Mouse (Mus musculus) spleen, postnatal 10 days (tissue): ENCODE data around the gene Coq10b.

Experiments used
- DNase-seq, 2 experiments: peaks; one replicate each; pipeline ENCODE4 v3.0.0; 2021 to 2022; ENCODE audit warnings: low spot score in 2 of 2

The Coq10b gene

GRCm38 (mm10) chr1:55106919-55107585 is 54.5 kb downstream of the Coq10b start:
- no peak for DNase-seq

- DNase-seq, result no peak
Observed at GRCm38 (mm10) chr1:55107644-55108043, 55.1 kb downstream of the Coq10b start.

DNA sequence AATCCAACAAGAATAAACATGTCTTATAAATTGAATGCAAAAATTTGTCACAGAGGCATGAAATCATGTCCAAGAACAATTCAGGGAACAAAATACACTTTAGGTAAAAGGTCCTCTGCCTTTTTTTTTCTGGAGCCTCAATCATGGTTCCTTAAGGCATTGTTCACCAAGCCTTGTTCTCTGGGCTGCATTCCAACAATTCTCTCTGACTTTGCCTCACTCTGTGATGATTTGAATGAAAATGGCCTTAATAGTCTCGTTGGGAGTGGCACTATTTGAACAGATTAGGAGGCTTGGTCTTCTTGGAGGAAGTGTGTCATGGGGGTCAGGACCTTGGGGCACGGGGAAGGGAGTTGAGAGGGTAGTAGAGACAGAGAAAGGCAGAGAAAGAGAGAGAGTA is 55.9 kb downstream of the Coq10b start:
- no peak for DNase-seq

DNA sequence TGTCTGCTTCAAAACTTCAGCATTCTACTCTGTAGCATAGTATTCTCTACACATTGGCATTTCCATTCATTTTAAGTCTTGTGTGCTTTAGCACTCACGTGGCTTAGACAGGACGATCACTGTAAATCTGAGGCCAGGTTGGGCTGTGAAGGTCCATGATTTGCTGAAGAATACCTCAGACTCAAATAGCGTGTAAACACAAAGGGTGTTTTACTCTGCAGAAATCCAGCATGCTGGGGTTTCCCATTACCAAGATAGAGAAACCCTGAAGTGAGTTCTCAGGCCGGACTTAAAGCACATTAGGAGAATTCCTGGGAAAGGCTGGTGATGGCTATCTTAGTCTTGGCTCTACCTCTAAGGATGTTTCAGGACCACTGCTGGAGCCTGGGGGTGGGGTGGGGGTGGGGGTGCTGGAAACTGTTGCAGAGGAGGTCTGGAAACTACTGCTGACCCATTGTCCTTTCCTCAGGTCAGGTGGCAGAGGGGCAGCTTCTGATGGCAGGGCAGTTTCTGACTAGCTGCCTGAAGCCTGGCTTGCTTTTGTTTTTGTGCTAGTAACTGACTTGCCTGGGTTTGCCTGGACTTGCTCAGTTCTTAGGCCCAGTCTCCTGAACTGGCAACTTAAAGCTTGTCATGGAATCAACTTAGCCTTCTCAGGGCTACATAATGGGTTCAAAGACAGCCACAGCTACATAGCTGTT is 56.6 kb downstream of the Coq10b start:
- DNase-seq, result no peak
